Mouse (Mus musculus): Measurements from ENCODE around the gene Zfyve21.
A peak's percentile ranks its signal among the peaks of the same experiment; 100 is the strongest.

Gene Zfyve21

DNA sequence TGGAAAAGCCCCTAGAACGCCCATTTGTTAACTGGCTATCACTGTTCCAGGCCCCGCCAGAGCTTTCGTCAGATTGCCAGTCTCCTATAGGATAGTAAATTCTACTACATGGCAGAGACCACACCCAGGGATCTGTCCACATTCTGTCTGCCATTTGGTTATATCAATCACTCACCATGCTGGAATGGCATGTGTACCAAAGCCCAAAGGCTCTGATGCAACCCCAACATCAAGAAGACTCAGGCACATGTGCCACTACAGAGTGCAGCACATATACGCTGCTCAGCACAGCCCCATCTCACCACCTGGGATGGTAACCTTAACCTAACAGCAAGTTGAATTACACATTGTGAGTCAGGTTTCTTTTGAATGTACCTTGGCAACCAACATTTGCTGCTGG is 32.0 kb downstream of the Zfyve21 start:
- no peak for DNase-seq (ENCODE audit: low spot score)

DNA sequence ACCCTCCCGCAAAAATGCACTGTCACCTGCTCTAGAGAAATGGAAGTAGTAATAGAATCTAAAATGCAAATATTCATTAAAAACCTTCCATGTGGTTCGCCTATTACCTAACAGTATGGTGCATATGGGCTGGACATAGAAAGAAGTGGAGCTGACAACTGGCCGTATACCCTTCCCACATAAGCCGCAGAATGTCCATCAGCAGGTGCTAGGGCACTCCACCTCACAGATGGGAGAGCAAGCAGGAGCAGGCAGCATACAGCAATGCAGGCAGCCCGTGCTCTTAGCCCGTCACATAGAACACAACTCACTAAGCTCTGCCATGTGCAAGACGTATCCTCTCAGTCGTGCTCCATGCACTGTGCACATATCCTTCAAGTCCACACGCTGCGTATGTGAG is 32.8 kb downstream of the Zfyve21 start:
- no peak for DNase-seq (ENCODE audit: low spot score)

DNA sequence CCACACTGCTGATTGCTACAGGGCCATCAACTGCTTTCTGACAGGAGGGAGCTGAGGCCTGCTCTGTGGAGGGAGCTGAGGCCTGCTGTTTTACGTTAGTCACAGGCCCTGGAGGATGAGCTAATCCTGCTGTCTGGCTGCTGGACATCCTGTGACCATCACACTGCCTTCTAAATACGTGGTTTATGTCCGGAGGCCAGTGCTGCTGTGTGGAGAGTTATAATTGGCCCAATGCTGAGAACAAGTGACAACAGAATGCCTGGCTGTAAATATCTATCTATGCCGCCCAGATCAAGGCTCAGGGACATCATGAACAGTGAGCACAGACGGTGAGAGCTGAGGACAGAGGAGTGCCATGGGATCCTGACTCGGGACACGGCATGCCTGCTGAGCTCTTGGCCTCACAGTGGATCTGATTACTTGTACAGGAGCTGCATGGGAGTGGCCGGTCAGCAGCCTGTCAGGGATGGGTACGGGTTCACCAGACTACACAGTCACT is 34.4 kb downstream of the Zfyve21 start:
- DNase-seq (ENCODE audit: low spot score): no peak

DNA sequence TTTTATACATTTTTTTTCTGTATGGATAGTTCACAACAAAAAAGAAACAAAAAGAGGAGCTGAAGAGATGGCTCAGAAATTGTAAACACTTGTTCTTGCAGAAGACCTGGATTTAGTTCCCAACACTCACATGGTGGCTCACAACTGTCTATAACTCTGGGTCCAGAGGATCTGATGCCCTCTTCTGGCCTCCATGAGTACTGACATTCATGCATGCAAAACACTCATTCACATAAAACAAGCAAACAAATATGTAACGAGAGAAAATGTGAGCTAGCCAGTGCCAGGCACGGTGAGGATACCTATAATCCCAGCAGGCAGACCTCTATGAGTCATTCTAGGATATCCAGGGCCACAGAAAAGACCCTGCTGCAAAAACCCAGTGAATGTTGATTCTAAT is 37.3 kb downstream of the Zfyve21 start:
- DNase-seq (ENCODE audit: low spot score): no peak

DNA sequence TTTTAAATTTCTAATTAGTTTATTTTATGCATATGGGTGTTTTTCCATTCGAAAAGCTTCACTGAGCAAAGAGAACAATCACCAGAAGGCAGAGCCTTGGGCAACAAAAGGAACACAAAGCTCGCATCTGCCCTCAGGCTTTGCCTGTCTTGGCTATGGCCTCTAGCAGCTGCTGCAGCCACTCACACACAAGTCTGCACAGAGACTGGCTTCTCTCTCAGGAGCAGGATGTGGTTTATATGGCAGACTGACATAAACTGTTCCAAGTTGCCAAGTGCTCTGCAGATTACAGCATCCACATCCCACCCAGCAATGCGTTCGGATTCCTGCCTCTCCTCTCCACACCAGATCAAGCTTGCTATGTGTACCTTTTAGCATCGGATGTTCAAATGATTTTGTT is 37.8 kb downstream of the Zfyve21 start:
- DNase-seq (ENCODE audit: low spot score): no peak

DNA sequence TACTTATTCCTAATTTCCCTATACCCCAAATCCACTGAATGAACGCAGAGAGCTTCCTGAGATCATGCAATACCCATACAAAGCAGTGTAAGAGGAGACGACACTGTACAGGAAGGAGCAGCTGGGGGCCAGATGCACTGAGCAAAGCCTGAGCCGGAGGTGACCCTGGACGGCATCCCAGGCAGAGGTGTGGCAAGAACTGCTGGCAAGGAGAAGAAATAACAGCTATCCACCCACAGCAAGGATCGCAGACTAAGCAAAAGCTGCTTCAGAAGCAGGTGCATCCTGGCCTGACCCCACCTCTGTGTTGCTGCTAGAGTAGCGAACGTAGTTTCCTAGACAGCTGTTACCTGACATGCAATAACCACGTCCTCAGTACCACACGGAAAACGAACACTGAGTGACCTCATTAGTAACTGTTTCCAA is 39.1 kb downstream of the Zfyve21 start:
- no peak for DNase-seq (ENCODE audit: low spot score)

DNA sequence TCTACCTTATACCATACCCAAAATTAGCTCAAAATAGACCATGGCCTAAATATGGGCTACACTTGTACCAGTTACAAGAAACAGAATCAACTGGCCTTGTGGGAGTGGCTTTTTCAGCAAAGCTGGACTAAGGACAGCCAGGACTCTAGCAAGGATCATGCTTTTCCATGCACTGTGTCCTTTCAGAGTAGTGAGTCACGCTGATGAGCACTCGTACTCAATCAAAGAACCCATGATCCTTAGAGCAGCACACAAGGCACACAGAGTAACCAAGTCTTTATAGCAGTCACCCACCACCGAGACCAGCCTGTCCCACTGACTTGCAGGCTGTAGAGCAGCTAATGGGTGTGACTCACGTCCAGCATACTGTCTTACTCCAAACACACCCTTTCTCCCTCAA is 39.6 kb downstream of the Zfyve21 start:
- no peak for DNase-seq (ENCODE audit: low spot score)

DNA sequence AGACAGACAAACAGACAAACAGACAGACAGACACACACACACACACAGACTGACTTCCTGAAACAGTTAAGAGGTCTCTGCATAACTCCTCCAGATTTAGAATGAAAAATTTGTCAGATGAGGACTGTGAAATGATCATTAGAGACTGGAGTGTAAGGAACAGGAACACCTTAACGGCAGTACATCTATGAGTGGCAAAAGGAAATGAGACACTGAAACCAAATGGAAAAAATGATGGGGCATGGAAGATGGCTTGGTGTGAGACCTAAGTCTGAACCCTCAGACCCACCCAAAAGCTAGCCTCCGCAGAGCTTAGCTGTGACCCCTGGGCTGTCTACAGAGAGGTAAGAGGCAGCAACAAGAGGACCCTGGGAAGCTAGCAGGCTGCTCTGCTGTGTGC is 41.5 kb downstream of the Zfyve21 start:
- DNase-seq (ENCODE audit: low spot score): no peak

DNA sequence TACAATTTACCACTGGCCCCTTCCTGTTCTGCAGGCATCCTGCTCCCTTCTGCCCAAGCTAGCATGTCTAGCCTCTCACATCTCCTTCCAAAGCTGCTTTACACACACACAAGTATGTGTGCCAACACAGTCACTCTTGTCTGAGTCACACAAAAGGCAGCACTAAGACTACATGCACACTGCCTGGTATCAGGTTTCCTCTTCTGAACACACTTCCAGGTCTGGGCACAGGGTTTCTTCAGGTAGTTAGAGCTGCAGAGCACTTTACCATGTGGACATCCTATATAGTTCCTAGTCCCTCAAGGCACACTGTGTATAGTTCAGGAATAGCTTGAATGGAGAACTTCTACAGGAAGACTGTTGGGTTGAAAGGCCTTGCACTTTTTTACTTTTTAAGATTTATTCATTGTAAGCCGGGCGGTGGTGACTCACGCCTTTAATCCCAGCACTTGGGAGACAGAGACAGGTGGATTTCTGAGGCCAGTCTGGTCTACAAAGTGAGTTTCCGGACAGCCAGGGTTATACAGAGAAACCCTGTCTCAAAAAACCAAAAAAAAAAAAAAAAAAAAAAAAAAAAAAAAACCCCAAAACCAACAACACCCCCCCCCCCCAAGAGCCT is 50.3 kb downstream of the Zfyve21 start:
- no peak for DNase-seq (ENCODE audit: low spot score)

DNA sequence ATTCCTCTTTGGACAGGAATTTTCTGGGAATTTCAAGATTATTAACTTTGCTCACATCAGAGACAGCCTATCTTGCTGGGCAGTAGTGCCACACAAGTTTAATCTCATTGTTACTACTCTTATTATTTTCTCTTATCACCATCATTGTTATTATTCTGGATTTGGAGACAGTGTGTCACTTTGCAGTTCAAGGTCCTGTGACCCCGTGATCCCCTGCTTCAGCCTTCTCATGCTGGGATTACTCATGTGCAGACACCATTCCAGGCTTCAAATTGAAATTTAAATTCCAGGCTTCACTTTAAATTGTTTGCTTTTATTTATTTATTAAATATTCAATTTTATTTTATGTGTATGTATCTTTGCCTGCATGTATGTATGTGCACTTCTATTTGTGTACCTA is 55.8 kb downstream of the Zfyve21 start:
- no peak for DNase-seq (ENCODE audit: low spot score)

DNA sequence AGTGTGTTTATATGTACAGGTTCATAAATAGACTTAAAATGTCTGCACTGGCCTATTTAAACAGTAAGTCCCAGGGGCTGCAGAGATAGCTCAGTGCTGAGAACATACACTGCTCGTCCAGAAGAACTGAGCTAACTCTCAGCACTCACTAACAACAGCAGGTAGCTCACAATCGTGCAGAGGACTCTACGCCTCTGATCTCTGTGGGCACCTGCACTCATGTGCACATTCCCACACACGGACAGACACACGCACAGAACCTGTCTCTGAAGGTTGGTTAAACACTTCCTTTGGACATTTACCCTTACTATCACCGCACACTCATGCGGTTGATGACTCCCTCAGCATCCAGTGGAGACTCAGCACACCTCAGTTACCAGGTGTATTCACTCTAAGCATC is 56.8 kb downstream of the Zfyve21 start:
- no peak for DNase-seq (ENCODE audit: low spot score)

DNA sequence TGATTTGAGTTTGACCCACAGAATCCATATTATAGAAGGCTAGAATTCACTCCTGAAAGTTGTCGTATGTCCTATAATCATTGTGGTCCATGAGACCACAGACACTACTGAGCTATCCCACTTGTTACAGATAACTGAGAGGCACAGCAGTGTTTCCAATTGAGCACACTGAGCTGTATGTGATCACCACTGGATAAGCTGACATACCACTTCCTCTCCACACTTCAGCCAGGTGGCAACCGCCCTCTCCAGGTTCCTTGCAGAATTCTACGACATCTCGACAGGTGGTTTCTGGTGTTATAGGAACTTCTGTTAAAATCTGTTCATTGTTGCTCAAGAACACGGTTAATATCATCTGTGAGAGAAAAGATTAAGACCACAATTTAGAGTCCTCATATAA is 58.1 kb downstream of the Zfyve21 start:
- DNase-seq (ENCODE audit: low spot score): no peak

DNA sequence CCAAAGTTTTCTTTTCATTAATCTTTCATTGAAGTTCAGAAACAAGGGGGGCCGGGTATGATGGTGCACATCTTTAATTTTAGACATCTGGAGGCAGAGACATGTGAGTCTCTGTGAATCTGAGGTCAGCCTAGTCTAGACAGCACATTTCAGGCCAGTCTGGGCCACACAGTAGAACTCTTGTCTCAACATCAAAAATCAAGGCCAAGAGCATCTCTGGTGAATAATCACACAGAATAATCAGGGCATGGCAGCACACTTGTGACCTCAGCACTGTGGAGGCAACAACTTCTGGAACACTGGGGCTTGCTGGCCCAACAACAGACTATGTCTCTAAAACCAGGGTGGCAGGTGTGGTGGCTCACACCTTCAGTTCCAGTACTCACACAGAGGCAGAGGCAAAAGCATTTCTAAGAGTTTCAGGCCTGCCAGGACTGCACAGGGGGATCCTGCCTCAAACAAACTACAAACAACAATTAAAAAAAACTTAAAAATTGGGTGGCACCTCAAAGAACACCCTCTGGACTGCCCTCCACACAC is 60.7 kb downstream of the Zfyve21 start:
- no peak for DNase-seq (ENCODE audit: low spot score)

DNA sequence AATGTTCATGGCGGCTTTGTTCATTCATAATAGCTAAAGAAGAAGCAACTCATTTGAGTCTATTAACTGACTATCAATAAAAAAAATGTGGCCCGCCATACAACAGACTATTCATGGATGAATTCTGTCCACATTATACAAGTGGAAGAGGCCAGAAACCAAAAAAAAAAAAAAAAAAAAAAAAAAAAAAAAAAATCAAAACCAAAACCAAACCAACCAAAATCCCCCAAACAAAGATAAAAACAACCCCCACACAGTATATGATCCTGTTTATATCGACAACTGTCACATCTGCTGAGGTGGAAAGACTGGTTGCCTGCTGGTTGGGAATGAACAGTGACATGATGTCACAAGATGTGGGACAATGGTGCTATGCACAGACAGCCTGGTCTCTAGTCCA is 61.5 kb downstream of the Zfyve21 start:
- no peak for DNase-seq (ENCODE audit: low spot score)

DNA sequence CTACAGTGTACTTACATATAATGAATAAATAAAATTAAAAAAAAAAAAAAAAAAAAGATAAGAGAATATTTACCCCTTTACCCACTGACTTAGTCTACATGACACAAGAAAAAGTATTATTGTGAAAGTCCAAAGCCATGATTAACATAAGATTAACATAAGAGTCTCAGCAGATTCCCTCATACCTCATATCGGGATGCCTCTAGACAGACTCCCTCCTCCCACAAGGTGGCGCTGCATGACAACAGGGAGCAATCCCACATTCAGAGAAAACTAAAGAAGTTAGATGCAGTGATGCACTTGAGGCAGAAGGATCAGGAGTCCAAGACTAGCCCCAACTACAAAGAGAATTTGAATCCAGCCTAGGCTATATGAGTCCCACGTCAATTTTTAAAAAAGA is 64.2 kb downstream of the Zfyve21 start:
- DNase-seq (ENCODE audit: low spot score): peak; percentile 47

All from urinary bladder, postnatal 10 days (tissue).